In the genomic region with DNA sequence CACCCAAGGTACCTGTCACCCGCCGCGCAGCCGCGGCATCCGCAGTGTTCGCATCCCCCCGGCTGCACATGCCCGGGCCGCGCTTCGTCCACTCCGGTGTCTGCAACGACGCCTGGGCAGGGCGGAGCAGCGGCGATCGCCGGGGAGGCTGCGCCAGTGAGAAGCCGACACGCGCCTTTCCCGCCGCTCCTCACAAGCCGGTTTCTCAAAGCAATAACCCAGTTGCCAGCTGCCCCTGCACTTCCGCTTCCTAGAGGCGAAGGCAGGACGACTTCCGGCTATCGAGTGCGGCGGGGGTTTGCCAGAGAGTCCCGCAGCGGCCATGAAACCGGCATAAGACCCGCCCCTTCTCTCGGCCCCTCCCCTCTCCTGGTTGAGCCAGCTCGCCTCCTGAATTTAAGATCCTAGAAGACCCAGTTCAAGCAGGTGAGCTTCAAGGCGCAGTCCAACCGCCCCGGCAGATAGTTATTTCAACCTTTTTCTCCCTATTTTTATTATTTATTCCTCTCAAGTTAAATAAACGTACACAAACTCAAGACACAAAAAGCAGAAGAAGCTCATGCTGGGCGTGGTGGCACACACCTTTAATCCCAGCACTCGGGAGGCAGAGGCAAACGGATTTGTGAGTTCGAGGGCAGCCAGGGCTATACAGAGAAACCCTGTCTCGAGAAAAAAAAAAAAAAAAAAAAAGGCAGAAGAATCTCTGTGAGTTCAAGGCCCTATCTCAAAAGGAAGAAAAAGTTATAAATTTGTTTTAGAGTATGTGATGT, we compare ENCODE assay signal across 8 mouse cellular contexts. TPM values are rescaled to one million over a fixed set of nuclear protein-coding genes. Genes with fewer than 3 reads are reported as not detected.
DNase-seq lines count a peak whose midpoint lies in the region; ATAC-seq lines count a peak whose summit lies in the region.

TSS of gene Uggt1 (minus strand) at position 663 of the 770 bp plus-strand sequence.

- H3K27ac ChIP-seq in hindbrain, embryonic 11.5 days (ENCODE audit: low read depth, low read length) = peak within 1 kb of the TSS; percentile 72

- 4% methylated on average over 49 of the region's 49 CpGs for WGBS in hindbrain, embryonic 11.5 days

- H3K9me3 ChIP-seq in hindbrain, embryonic 11.5 days (ENCODE audit: control insufficient read depth, low read length) = no peaks in the 10 kb centered on the region

- DNase-seq in Muller cell, postnatal 12 days (ENCODE audit: inconsistent ontology term) = peak; percentile 92
- DNase-seq in cerebellum, adult 9-11 months = peak; percentile 95
- peak; percentile 89 to 96 for DNase-seq in frontal cortex, adult 2 months (ENCODE audit: extremely low spot score in 1 of 2, low spot score in 1 of 2)
- DNase-seq in hindbrain, embryonic 11.5 days (ENCODE audit: low spot score) = peak; percentile 92
- DNase-seq in layer of hippocampus, postnatal 10 days (ENCODE audit: low spot score in 2 of 2) = peak; percentile 87 to 90
- DNase-seq in lung, postnatal 10 days = peak; percentile 96
- peak; percentile 92 for DNase-seq in ovary, postnatal 36 days (ENCODE audit: low spot score)
- DNase-seq in thymus, postnatal 25 days = peak; percentile 91

- ATAC-seq in hindbrain, embryonic 11.5 days (ENCODE audit: low FRiP score) = peak; percentile 97

- H3K27me3 ChIP-seq in hindbrain, embryonic 11.5 days (ENCODE audit: control insufficient read depth, insufficient read depth, low read length) = no peaks in the 10 kb centered on the region

- peak within 1 kb of the TSS; percentile 70 for H3K4me3 ChIP-seq in hindbrain, embryonic 11.5 days (ENCODE audit: low read depth, low read length)

- H3K4me2 ChIP-seq in hindbrain, embryonic 11.5 days (replicated peaks; ENCODE audit: low read depth, low read length) = peak within 1 kb of the TSS; percentile 54

- H3K36me3 ChIP-seq in hindbrain, embryonic 11.5 days (ENCODE audit: control insufficient read depth, insufficient read depth, low read length) = no peaks in the 10 kb centered on the region

- peak within 1 kb of the TSS; percentile 73 for H3K9ac ChIP-seq in hindbrain, embryonic 11.5 days (ENCODE audit: low read depth, low read length)

- H3K4me1 ChIP-seq in hindbrain, embryonic 11.5 days (replicated peaks; ENCODE audit: control insufficient read depth, insufficient read depth, low read length) = 0 out of 2 replicates have a peak, but pooled peaks cover 2% of the 10 kb centered on the region

RNA-seq across cellular contexts. Expression of gene Uggt1, which starts in this region (rescaled TPM):
- polyA plus RNA-seq in frontal cortex, adult 2 months (2012; rRNA removed) = 23.4 and 25.2 TPM in 2 replicates
- 76.3 and 97.6 TPM in 2 replicates for polyA plus RNA-seq in hindbrain, embryonic 11.5 days (2014; fragmentation: Nextera tagmentation; extraction: Ambion mirVana)
- 10 to 100 TPM; 42.3 to 46.1 TPM for total RNA-seq in layer of hippocampus, postnatal 10 days (2021)

Comparison
In these comparisons a context has a peak if more than half of its experiments do, and no peak if none do; other contexts are left out.
1. Peak in every context shown above with its lines: DNase-seq, ATAC-seq, H3K4me3 ChIP-seq and H3K27ac ChIP-seq.